Mouse (Mus musculus) C2C12 (cell line): ENCODE measurements around the gene Dnajc28. TPM values are rescaled to one million over a fixed set of nuclear protein-coding genes. Genes with fewer than 3 reads are reported as not detected.

Experiments used
- H3K27me3 ChIP-seq: one replicate; pipeline ENCODE4 v1.6.1; 2011; ENCODE audit not compliant: control insufficient read depth, insufficient read depth, insufficient read length
- H3K36me3 ChIP-seq: one replicate; pipeline ENCODE4 v1.6.1; 2011; ENCODE audit not compliant: control insufficient read depth, insufficient read depth
- H3K4me3 ChIP-seq: one replicate; pipeline ENCODE4 v1.5.1; 2011; ENCODE audit warnings: mild to moderate bottlenecking, control low read depth; ENCODE audit not compliant: poor library complexity, insufficient read depth, severe bottlenecking
- H3K79me2 ChIP-seq: one replicate; pipeline ENCODE4 v1.6.1; 2011; ENCODE audit not compliant: control insufficient read depth, insufficient read depth
- H3K79me3 ChIP-seq: one replicate; pipeline ENCODE4 v1.6.1; 2011; ENCODE audit warnings: low read depth, control low read depth
- H3ac ChIP-seq: one replicate; pipeline ENCODE3; 2011; ENCODE audit warnings: low read depth; ENCODE audit not compliant: control insufficient read depth, insufficient read length
- CEBPB ChIP-seq: IDR thresholded peaks from one replicate; pipeline ENCODE4 v1.6.1; 2011; ENCODE audit warnings: low read depth, mild to moderate bottlenecking, control low read depth, moderate library complexity
- CTCF ChIP-seq: IDR thresholded peaks from one replicate; pipeline ENCODE4 v1.5.1; 2011; ENCODE audit not compliant: control insufficient read depth, insufficient read depth, insufficient read length
- FOSL1 ChIP-seq: IDR thresholded peaks from one replicate; pipeline ENCODE4 v1.8.0; 2011; ENCODE audit warnings: mild to moderate bottlenecking, low read length; ENCODE audit not compliant: poor library complexity, insufficient read depth, severe bottlenecking
- MAX ChIP-seq: IDR thresholded peaks from one replicate; pipeline ENCODE4 v1.6.1; 2011; ENCODE audit warnings: mild to moderate bottlenecking, control low read depth
- MYOD1 ChIP-seq: IDR thresholded peaks from one replicate; pipeline ENCODE4 v1.6.1; 2011; ENCODE audit warnings: low read depth; ENCODE audit not compliant: control insufficient read depth, insufficient read length
- MYOG ChIP-seq: IDR thresholded peaks from one replicate; pipeline ENCODE4 v1.6.1; 2011; ENCODE audit not compliant: control insufficient read depth, insufficient read length; ENCODE audit errors: extremely low read depth
- USF1 ChIP-seq: IDR thresholded peaks from one replicate; pipeline ENCODE4 v1.6.1; 2011; ENCODE audit warnings: low read depth, mild to moderate bottlenecking, control low read depth, moderate library complexity
- long read RNA-seq, 2 experiments: library from polyadenylated mRNA; unstranded; transcript quantifications; one replicate each; pipeline ENCODE4 v2.0.0; 2019 to 2020
- polyA plus RNA-seq: library from polyadenylated mRNA; unstranded; fragments of >200 nt; fragmentation: generic; extraction: Trizol; gene quantifications from one replicate; pipeline ENCODE4 v1.2.1, GENCODE M21; 2012; ENCODE audit warnings: missing spikeins

Gene Dnajc28
- 0.16 TPM for polyA plus RNA-seq
- long read RNA-seq, experiment 1, partial matches to known transcripts: 0 of 2 reads
- long read RNA-seq, experiment 1, other reads (novel, unspliced or antisense): 0 of 2 reads
- long read RNA-seq, experiment 2: 0 reads

DNA sequence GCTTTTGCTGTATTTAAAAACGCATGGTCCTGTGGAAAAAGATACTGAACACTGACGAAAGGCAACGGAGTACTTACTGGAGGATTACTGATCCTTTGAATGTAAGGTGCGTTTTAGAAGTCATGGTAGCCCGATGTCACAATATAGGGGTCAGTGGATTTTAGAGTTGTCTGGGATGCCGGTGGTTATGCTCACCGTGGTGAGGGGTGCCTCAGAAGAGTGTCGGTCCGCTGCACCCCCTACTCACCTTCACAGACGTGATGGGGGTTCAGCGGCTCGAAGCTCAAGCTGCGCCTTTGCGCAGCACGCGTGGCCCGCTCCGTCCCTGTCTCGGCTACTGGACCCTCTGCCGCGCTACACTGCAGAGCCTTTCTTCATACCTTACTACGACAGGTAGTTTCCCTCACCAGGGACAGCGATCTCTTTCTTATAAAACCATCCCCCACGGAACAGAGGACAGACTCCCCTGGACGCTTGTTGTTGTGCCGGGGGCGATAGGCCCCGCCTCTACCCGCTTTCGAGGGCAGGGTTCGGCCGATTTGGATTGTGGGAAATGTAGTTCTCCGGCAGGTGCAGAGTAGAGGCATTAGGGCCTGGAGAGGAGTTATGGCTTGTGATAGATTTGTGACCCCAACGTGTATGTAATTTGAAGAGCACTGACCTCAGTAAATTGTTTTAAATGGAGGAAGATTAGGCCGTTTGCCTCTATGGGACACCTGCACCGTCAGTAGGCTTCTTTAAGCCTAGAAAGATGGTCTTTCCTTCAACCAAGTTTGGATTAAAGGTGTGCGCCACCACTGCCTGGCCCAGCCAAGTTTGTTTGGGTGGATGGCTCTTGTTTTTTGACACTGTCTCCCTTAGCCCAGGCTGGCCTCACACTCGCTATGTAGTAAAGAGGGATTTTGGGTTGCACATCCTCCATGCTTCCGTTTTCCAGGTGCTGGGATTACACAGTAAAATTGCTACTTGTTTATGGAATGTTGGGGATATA lies at the start of gene Dnajc28:
Gene Dnajc28, minus strand, starts transcription at position 516 of the 991 bp plus-strand sequence.
- Histone ChIP-seq H3K27me3 (no peaks in the 10 kb centered on the region), H3K79me3 (no peaks in the 10 kb centered on the region), H3K36me3 (peaks cover 14% of the 10 kb centered on the region), H3K79me2 (no peaks in the 10 kb centered on the region), H3ac (peak within 1 kb of the TSS; percentile 39), H3K4me3 (no peak within 1 kb of the TSS)
- TF ChIP-seq CEBPB (no peak), CTCF (no peak), MAX (no peak), MYOD1 (no peak), MYOG (no peak), FOSL1 (no peak), USF1 (no peak)

DNA sequence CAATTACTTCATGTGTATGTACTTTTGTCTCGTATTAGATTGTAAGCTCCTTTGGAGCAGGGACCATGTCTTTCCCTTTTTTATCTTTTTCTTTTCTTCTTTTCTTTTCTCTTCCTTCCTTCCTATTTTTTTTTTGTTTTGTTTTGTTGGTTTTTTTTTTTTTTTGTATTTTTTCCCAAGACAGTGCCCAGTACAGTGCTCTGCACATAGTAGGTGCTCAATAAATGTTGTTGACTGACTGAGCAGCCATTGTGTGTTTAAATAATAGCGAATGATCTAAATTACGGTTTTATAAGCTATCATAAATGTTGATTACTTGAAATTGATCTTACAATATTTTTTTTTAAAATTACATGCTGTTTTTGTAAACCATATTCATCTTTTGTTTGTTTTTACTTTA lies 45.0 kb upstream of the Dnajc28 start:
- Histone ChIP-seq H3ac (no peak overlapping the region), H3K79me3 (peaks cover 70% of the 10 kb centered on the region), H3K36me3 (peaks cover 99% of the 10 kb centered on the region), H3K27me3 (no peaks in the 10 kb centered on the region), H3K4me3 (no peak overlapping the region), H3K79me2 (peaks cover 93% of the 10 kb centered on the region)
- no peak for TF ChIP-seq MYOG
- no peak for TF ChIP-seq MAX
- no peak for TF ChIP-seq MYOD1
- TF ChIP-seq USF1: no peak
- no peak for TF ChIP-seq FOSL1
- TF ChIP-seq CEBPB: no peak
- TF ChIP-seq CTCF: no peak

DNA sequence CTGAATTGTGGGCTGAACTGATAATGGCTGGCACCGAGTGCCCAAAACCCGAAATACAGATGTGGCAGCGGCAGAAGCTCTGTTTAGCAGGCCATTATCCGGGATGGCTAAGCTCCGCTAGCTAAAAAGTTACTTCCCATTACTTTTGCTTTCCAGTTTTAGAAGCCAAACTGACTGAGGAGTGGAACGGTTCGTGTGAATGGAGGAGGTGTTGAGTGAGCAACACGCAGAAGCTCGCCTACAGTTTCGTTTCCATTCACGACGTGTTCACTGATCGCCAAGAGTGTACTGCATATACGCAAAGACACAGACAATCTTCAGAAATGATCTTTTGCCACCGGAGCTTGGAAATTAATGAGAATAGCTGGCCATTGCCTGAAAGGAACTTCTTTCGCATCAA lies 43.5 kb upstream of the Dnajc28 start:
- no peak for TF ChIP-seq FOSL1
- no peak for TF ChIP-seq MYOD1
- TF ChIP-seq MYOG: no peak
- TF ChIP-seq MAX: no peak
- no peak for TF ChIP-seq CEBPB
- no peak for TF ChIP-seq CTCF
- TF ChIP-seq USF1: no peak
- no peak overlapping the region for H3ac ChIP-seq
- peaks cover 99% of the 10 kb centered on the region for H3K36me3 ChIP-seq
- peaks cover 94% of the 10 kb centered on the region for H3K79me2 ChIP-seq
- H3K27me3 ChIP-seq: no peaks in the 10 kb centered on the region
- peaks cover 78% of the 10 kb centered on the region for H3K79me3 ChIP-seq
- H3K4me3 ChIP-seq: no peak overlapping the region

DNA sequence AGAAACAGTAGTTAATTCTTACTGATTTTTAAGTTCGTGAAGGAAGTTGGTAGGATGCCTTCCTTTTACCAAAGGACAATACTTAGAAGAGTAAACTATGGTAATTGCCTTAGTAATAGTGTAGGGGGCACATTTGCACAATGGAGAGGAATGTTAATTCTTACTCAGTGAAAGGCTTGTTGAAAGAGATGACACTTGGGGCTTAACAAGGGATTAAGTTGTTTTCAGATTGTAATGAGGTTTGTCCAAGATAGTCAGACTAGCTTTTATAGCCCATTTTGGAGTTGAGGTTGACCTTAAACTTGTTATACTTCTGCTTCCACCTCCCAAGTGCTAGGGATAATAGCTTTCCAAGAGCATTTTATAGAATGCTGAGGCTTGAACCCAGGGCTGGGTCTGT lies 42.6 kb upstream of the Dnajc28 start:
- peaks cover 82% of the 10 kb centered on the region for H3K79me3 ChIP-seq
- peaks cover 99% of the 10 kb centered on the region for H3K36me3 ChIP-seq
- no peaks in the 10 kb centered on the region for H3K27me3 ChIP-seq
- no peak for TF ChIP-seq USF1
- no peak for TF ChIP-seq MAX
- no peak for TF ChIP-seq MYOG
- TF ChIP-seq MYOD1: no peak
- TF ChIP-seq CEBPB: no peak
- no peak for TF ChIP-seq CTCF
- no peak for TF ChIP-seq FOSL1
- peaks cover 94% of the 10 kb centered on the region for H3K79me2 ChIP-seq
- no peak overlapping the region for H3ac ChIP-seq
- H3K4me3 ChIP-seq: no peak overlapping the region

DNA sequence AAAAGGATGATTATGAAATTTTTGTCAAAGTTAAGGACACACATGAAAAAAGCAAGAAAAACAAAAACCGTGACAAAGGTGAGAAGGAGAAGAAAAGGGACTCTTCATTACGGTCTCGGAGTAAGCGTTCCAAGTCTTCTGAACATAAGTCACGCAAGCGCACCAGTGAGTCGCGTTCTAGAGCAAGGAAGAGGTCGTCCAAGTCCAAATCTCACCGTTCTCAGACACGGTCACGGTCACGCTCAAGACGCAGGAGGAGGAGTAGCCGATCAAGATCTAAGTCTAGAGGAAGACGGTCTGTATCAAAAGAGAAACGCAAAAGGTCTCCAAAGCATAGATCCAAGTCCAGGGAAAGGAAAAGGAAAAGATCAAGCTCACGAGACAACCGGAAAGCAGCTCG lies 41.0 kb upstream of the Dnajc28 start:
- no peak overlapping the region for H3ac ChIP-seq
- peaks cover 99% of the 10 kb centered on the region for H3K79me2 ChIP-seq
- H3K4me3 ChIP-seq: no peak overlapping the region
- H3K79me3 ChIP-seq: peaks cover 89% of the 10 kb centered on the region
- TF ChIP-seq FOSL1 (no peak), CTCF (no peak), CEBPB (no peak), USF1 (no peak), MYOG (no peak), MAX (no peak), MYOD1 (no peak)
- H3K27me3 ChIP-seq: no peaks in the 10 kb centered on the region
- H3K36me3 ChIP-seq: peaks cover 100% of the 10 kb centered on the region

DNA sequence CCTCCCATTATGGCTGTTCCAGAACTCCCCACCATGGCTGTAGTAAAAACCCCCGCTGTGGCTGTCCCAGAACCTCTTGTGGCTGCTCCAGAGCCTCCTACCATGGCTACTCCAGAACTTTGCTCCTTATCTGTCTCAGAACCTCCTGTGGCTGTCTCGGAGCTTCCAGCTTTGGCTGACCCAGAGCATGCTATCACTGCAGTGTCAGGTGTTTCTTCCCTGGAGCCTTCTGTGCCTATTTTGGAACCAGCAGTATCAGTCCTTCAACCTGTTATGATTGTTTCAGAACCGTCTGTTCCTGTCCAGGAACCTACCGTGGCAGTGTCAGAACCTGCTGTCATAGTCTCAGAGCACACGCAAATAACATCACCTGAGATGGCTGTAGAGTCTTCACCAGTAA lies 39.6 kb upstream of the Dnajc28 start:
- no peaks in the 10 kb centered on the region for H3K27me3 ChIP-seq
- no peak overlapping the region for H3ac ChIP-seq
- H3K79me3 ChIP-seq: peaks cover 95% of the 10 kb centered on the region
- H3K36me3 ChIP-seq: peaks cover 100% of the 10 kb centered on the region
- peaks cover 100% of the 10 kb centered on the region for H3K79me2 ChIP-seq
- TF ChIP-seq FOSL1: no peak
- no peak for TF ChIP-seq MYOG
- no peak for TF ChIP-seq MAX
- TF ChIP-seq USF1: no peak
- no peak for TF ChIP-seq CEBPB
- no peak for TF ChIP-seq MYOD1
- TF ChIP-seq CTCF: no peak
- no peak overlapping the region for H3K4me3 ChIP-seq
